Mouse (Mus musculus) forebrain, embryonic 12.5 days (tissue): Measurements from ENCODE around the gene Cib1. TPM values are rescaled to one million over a fixed set of nuclear protein-coding genes. Genes with fewer than 3 reads are reported as not detected.
A peak's percentile ranks its signal among the peaks of the same experiment; 100 is the strongest.

Experiments
- ATAC-seq: fragments of 200-750 bp; cut with Nextera tagmentation; 2 replicates; pipeline ENCODE4 v1.8.0; 2017; ENCODE audit warnings: moderate TSS enrichment; ENCODE audit not compliant: low FRiP score
- H3K27ac ChIP-seq: fragments of 300-500 bp; sonication (generic); 2 replicates; pipeline ENCODE4 v1.5.1; 2016; ENCODE audit warnings: mild to moderate bottlenecking
- H3K27me3 ChIP-seq: fragments of 300-500 bp; sonication (generic); 2 replicates; pipeline ENCODE4 v1.6.1; 2016; ENCODE audit warnings: mild to moderate bottlenecking
- H3K36me3 ChIP-seq: fragments of 300-500 bp; sonication (generic); replicated peaks from 2 replicates; pipeline ENCODE4 v1.6.1; 2016; ENCODE audit warnings: mild to moderate bottlenecking
- H3K4me1 ChIP-seq: fragments of 300-500 bp; sonication (generic); 2 replicates; pipeline ENCODE4 v1.6.1; 2016
- H3K4me2 ChIP-seq: fragments of 300-500 bp; sonication (generic); 2 replicates; pipeline ENCODE4 v1.6.1; 2016; ENCODE audit warnings: mild to moderate bottlenecking, moderate library complexity
- H3K4me3 ChIP-seq: fragments of 300-500 bp; sonication (generic); replicated peaks from 2 replicates; pipeline ENCODE4 v1.5.1; 2016; ENCODE audit warnings: mild to moderate bottlenecking
- H3K9ac ChIP-seq: fragments of 300-500 bp; sonication (generic); 2 replicates; pipeline ENCODE4 v1.6.1; 2016; ENCODE audit warnings: mild to moderate bottlenecking
- H3K9me3 ChIP-seq: fragments of 300-500 bp; sonication (generic); 2 replicates; pipeline ENCODE4 v1.6.1; 2016
- WGBS: fragments of 180-500 bp; shearing (Covaris S2); methylation state at CpG from one replicate; pipeline ENCODE4 v1.1.7; 2016; 5-methylcytosine and 5-hydroxymethylcytosine counted together
- polyA plus RNA-seq: library from polyadenylated mRNA; unstranded; fragments of >200 nt; fragmentation: Nextera tagmentation; extraction: Ambion mirVana; gene quantifications from 2 replicates; pipeline ENCODE4 v1.2.1, GENCODE M21; 2016

Gene Cib1
- 34.7 and 41.6 TPM in 2 replicates for polyA plus RNA-seq

DNA sequence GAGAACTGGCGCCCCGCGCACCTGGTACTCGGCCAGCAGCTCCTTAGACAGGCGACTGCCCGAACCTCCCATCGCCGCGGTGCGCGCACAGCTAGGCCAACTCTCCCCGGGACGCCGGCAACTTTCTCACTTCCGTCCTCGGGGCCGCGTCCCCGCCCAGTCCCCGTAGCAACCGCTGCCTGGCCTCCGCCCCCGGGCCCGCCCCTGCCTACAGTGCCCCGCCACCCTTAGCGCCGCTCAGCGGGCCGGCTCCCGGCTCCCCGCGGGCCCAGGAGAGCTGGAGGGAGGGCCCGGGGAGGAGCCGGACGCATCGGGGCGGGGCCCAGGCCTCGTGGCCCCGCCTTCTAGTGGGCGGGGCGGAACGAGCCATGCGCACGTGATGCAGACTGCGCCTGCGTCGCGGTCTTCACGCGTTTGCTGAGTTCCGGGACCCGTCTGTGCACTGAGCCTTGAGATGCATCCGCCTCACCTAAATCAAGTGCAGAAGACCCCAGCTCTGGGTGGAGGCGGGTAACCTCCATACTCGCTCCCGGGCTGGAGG, at the start of gene Cib1, which contains the start of gene Gdpgp1:
TSS of gene Cib1 (minus strand) at position 325 of the 541 bp plus-strand sequence.
TSS of gene Gdpgp1 (plus strand) at position 377 of the 541 bp plus-strand sequence.
- Histone ChIP-seq H3K27me3 (peaks cover 11% of the 10 kb centered on the region), H3K9me3 (no peaks in the 10 kb centered on the region), H3K4me3 (peak within 1 kb of the TSS; percentile 69), H3K4me2 (peak within 1 kb of the TSS; percentile 85), H3K36me3 (peaks cover 5% of the 10 kb centered on the region; the same call in 1 of the 2 replicates), H3K9ac (peak within 1 kb of the TSS; percentile 75), H3K27ac (peak within 1 kb of the TSS; percentile 50; the same call in 1 of the 2 replicates), H3K4me1 (peaks cover 21% of the 10 kb centered on the region)
- ATAC-seq: peak; percentile 98
- WGBS: 0% methylated on average over 49 of the region's 56 CpGs

DNA sequence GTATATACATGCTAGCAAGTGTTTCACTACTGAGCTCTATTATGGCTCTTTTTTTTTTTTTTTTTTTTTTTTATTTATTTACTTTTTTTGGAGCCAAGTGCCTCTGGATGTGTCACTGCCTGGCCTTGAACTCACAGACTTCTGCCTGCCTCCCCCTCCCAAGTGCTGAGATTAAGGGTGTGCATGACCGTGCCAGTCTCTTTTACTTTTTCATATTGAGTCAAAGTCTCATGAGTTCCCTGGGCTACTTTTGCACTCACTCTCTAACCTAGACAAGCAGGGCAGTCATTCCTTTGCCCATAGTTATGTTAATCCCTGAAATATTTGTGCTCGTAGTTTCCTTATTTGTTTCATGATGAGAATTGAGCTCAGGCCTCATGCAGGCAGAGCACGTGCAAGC, 49.0 kb upstream of the Cib1 start:
- H3K4me2 ChIP-seq: no peak overlapping the region
- H3K9me3 ChIP-seq: no peaks in the 10 kb centered on the region
- ATAC-seq: no peak
- no peaks in the 10 kb centered on the region for H3K4me1 ChIP-seq
- no peaks in the 10 kb centered on the region for H3K27me3 ChIP-seq
- H3K9ac ChIP-seq: no peak overlapping the region
- H3K36me3 ChIP-seq: peaks cover 78% of the 10 kb centered on the region
- no peak overlapping the region for H3K4me3 ChIP-seq
- no peak overlapping the region for H3K27ac ChIP-seq
- 81% methylated on average over 3 of the region's 3 CpGs for WGBS

DNA sequence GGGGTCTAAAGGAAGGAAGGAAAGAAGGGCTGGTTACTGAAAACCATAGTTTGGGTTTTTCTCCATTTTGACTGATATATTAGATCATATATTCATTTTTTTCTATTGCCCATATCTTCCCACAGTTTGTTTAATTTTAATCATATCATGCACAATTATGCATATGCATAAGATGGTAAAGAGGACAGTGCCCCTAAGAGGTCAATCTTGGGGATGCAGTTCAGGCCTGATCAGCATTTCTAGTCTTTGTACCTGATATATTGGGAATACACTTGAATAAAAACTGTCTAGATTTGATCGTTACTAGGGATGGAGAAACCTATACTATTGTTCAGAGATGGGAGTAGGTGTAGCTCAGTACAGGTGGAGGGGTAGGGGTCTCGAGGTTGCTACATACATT, 48.4 kb upstream of the Cib1 start:
- ATAC-seq: no peak
- Histone ChIP-seq H3K27ac (no peak overlapping the region), H3K9ac (no peak overlapping the region), H3K9me3 (no peaks in the 10 kb centered on the region), H3K4me2 (no peak overlapping the region), H3K36me3 (peaks cover 78% of the 10 kb centered on the region), H3K27me3 (no peaks in the 10 kb centered on the region), H3K4me1 (no peaks in the 10 kb centered on the region), H3K4me3 (no peak overlapping the region)
- WGBS: 90% methylated on average over 2 of the region's 2 CpGs

DNA sequence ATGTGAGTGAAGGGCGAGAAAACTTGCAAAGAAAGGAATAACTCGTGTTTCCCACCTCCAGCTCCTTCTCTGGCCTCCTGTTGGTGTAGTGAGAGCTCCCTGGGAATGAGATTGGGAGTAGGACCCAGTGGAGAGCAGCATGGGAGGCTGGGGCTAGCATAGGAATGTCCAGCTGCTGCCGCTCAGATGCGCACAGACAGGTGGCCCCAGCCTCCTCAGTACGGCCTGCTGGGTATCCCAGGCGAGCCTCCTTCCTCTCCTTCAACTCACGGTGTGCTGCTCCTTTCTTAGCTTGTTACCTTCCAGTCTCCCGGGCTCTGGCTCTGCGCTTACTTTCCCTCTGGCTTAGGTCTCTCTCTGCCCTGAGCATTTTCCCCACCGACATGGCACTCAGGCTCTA, 47.4 kb upstream of the Cib1 start:
- H3K27me3 ChIP-seq: no peaks in the 10 kb centered on the region
- H3K9me3 ChIP-seq: peaks cover 4% of the 10 kb centered on the region
- no peak overlapping the region for H3K9ac ChIP-seq
- WGBS: 85% methylated on average over 10 of the region's 10 CpGs
- no peak for ATAC-seq
- no peak overlapping the region for H3K4me3 ChIP-seq
- H3K4me2 ChIP-seq: no peak overlapping the region
- no peak overlapping the region for H3K27ac ChIP-seq
- no peaks in the 10 kb centered on the region for H3K4me1 ChIP-seq
- peaks cover 76% of the 10 kb centered on the region for H3K36me3 ChIP-seq

DNA sequence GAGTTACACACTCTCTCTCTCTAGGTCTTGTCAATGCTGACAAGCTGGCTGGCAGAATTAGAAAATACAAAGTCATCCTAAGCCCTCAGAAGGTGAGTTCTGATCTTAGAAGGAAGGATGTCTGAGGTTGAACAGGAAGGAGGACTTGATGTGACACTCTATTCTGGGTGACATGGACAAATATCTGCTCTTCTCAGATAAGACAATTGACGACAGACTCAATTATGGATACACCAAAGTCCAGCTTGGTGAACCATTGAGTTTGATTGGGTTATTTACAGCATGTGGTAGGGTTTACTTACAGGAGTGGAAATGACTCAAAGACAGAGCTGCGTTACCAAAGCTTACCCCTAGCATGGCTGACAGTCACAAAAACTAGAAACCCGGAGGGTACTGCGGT, 43.8 kb upstream of the Cib1 start:
- Histone ChIP-seq H3K27me3 (no peaks in the 10 kb centered on the region), H3K9ac (no peak overlapping the region), H3K9me3 (peaks cover 18% of the 10 kb centered on the region), H3K27ac (no peak overlapping the region), H3K4me3 (no peak overlapping the region), H3K4me2 (no peak overlapping the region), H3K4me1 (no peaks in the 10 kb centered on the region), H3K36me3 (peaks cover 77% of the 10 kb centered on the region)
- no peak for ATAC-seq
- WGBS: 95% methylated on average over 4 of the region's 4 CpGs

DNA sequence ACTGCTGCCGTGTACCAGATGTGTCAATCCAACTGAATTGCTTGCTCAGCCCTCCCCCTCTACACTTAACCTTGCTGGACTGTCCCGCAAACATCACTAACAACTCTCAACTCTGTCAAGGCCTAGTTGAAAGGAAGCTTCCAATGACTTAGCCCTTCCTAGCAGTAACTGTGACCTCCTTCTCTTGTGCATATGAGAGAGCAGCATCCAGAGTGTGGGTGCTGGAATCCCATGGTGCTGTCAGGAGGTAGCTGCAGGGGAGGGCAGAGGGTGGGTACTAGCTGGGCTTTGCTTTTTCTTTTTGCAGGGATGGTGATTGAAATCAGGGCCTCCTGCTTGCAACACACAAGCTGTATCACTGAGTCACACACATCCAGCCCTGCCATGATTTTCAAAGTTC, 40.8 kb upstream of the Cib1 start:
- Histone ChIP-seq H3K4me3 (no peak overlapping the region), H3K9ac (no peak overlapping the region), H3K27me3 (no peaks in the 10 kb centered on the region), H3K36me3 (peaks cover 59% of the 10 kb centered on the region), H3K9me3 (peaks cover 18% of the 10 kb centered on the region), H3K4me1 (peaks cover 18% of the 10 kb centered on the region), H3K4me2 (no peak overlapping the region), H3K27ac (no peak overlapping the region)
- WGBS: 96% methylated on average over 2 of the region's 2 CpGs
- ATAC-seq: no peak

- peaks cover 12% of the 10 kb centered on the region for H3K9me3 ChIP-seq
- peak overlapping the region; percentile 95 for H3K4me2 ChIP-seq
- H3K36me3 ChIP-seq: peaks cover 48% of the 10 kb centered on the region
- no peaks in the 10 kb centered on the region for H3K27me3 ChIP-seq
- H3K27ac ChIP-seq: peak overlapping the region; percentile 63
- peak; percentile 62 for ATAC-seq
- H3K4me1 ChIP-seq: peaks cover 18% of the 10 kb centered on the region
- H3K4me3 ChIP-seq: peak overlapping the region; percentile 79
- under 1% methylated on average over 23 of the region's 23 CpGs for WGBS
- H3K9ac ChIP-seq: peak overlapping the region; percentile 80
These were observed 37.2 kb upstream of the Cib1 start for GRCm38 (mm10) chr7:80269751-80270255.

DNA sequence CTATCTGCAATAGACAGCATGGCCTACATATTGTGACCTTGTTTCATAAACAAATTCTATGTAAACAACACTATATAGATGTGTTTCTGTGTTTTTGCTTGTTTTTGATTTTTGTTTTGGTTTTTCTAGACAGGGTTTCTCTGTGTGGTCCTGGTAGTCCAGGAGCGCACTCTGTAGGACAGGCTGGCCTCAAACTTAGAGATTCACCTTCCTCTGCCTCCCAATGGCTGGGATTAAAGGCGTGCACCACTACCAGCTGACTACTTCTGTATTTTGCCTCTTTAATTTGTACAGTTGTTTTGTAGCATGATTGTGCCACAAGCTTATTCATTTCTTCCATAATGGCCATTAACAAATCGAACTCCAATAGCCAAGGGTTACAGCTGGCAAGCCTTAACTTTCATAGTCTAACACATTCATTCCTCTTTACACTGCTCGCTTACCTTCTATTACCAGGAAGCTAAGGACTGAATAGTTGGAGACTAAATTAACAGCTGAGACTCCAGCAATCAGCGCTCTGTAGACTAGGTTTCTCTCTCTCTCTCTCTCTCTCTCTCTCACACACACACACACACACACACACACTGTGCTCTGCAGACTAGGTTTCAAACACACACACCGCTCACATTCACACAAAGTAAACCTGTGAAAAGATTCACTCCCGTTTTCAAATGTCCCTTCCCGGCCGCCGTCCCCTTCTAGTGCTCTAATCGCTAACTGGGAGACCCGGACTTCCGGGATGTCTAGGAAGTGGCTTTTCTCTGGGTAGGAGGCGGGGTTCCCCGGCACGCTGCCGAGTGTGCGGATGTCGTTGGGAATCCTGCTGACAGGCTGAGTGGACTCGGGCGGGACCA, 36.5 kb upstream of the Cib1 start, which contains the start of gene Vps33b:
TSS of gene Vps33b (plus strand) at position 753 of the 854 bp plus-strand sequence.
- no peaks in the 10 kb centered on the region for H3K27me3 ChIP-seq
- H3K4me1 ChIP-seq: peaks cover 18% of the 10 kb centered on the region
- H3K4me3 ChIP-seq: peak within 1 kb of the TSS; percentile 79
- H3K9ac ChIP-seq: peak within 1 kb of the TSS; percentile 80
- peak within 1 kb of the TSS; percentile 95 for H3K4me2 ChIP-seq
- peak; percentile 89 for ATAC-seq
- H3K9me3 ChIP-seq: peaks cover 5% of the 10 kb centered on the region; the same call in 1 of the 2 replicates
- 4% methylated on average over 21 of the region's 21 CpGs for WGBS
- peak within 1 kb of the TSS; percentile 63 for H3K27ac ChIP-seq
- H3K36me3 ChIP-seq: peaks cover 48% of the 10 kb centered on the region

DNA sequence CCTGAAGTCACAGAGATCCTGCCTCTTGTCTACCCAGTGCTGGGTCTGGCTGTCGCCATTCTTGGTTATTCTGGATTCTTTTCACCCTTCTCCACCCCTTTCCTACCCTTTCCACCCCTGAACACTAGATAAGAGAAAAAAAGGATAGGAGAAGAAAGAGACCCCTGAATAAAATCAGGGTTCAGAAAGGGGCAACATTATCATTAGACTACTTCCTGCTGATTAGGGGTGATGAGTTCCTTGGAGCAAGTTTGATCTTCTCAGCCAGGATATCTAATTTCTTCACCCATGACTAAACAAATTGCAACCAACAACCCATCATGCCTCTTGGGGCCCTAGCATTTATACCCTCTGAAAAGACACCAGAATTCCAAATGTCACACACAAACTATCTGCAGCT, 35.2 kb upstream of the Cib1 start:
- peaks cover 43% of the 10 kb centered on the region for H3K36me3 ChIP-seq
- no peak overlapping the region for H3K9ac ChIP-seq
- WGBS: 93% methylated on average over 1 of the region's 1 CpGs
- peaks cover 18% of the 10 kb centered on the region for H3K4me1 ChIP-seq
- H3K27ac ChIP-seq: no peak overlapping the region
- no peaks in the 10 kb centered on the region for H3K9me3 ChIP-seq
- no peak for ATAC-seq
- H3K27me3 ChIP-seq: no peaks in the 10 kb centered on the region
- no peak overlapping the region for H3K4me2 ChIP-seq
- H3K4me3 ChIP-seq: no peak overlapping the region

- Histone ChIP-seq H3K4me1 (peaks cover 15% of the 10 kb centered on the region), H3K4me3 (no peak overlapping the region), H3K27ac (no peak overlapping the region), H3K36me3 (peaks cover 38% of the 10 kb centered on the region), H3K27me3 (peaks cover 5% of the 10 kb centered on the region), H3K4me2 (no peak overlapping the region), H3K9ac (no peak overlapping the region), H3K9me3 (no peaks in the 10 kb centered on the region)
- whole genome bisulfite sequencing: 95% methylated on average over 12 of the region's 12 CpGs
- no peak for ATAC-seq
These were observed 32.0 kb upstream of the Cib1 start for GRCm38 (mm10) chr7:80264606-80265005.

GRCm38 (mm10) chr7:80261372-80261990, 28.9 kb upstream of the Cib1 start:
- Histone ChIP-seq H3K9me3 (no peaks in the 10 kb centered on the region), H3K4me2 (peak overlapping the region; percentile 94), H3K27me3 (peaks cover 33% of the 10 kb centered on the region), H3K36me3 (peaks cover 32% of the 10 kb centered on the region), H3K27ac (peak overlapping the region; percentile 75), H3K9ac (peak overlapping the region; percentile 80), H3K4me3 (peak overlapping the region; percentile 86), H3K4me1 (peaks cover 9% of the 10 kb centered on the region)
- ATAC-seq: peak; percentile 70; the same call in 1 of the 2 replicates
- WGBS: 2% methylated on average over 32 of the region's 32 CpGs
